Mouse (Mus musculus): Measurements from ENCODE around the gene Rnase11. TPM values are rescaled to one million over a fixed set of nuclear protein-coding genes. Genes with fewer than 3 reads are reported as not detected.

The Rnase11 gene
- total RNA-seq, 2 experiments from 2014 or later: not detected

DNA sequence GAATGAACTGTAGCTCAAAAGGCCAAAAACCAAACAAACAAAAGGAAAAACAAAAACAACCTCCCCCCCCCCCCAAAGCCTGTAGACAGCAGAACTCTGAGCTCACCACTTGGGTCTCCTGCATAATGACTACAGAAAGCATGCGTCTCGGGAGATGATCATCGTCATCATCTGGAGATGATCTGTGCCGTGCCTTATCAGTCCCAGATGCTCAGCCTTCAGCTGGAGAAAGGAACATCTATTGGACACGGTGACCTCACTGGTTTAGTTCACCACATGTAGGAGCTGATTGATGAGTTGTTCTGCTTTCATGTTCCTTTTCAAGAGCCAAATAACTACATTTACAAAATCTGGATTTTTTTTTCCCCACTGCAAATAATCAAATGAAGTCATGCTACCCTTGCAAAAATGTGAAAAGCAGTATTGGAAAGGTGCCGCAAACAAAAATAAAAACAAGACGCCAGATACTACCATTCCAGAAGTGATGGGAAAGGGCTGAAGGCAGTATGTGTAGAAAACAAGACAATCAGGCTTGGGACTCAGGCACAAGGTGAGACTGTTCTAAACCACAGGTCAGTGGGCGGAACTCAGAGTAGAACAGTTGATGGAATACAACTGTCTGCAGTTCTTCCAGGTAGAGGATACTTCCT lies 42.7 kb downstream of the Rnase11 start, which contains the start of gene Rnase10:
Gene Rnase10, plus strand, starts transcription at position 600 of the 650 bp plus-strand sequence.
- Histone ChIP-seq H3K27ac (peak within 1 kb of the TSS; percentile 60), H3K4me3 (no peak within 1 kb of the TSS)
- intact Hi-C loops (cut with DNase I): no loop called here
- TF ChIP-seq CTCF (IDR thresholded peaks at IDR 0.05): no peak
- DNase-seq (ENCODE audit: extremely low spot score in 1 of 2, low spot score in 2 of 2): no peak

Other genes starting within 250 kb of the Rnase11 start
- gene Ccnb1ip1, start 242.4 kb downstream of the Rnase11 start, total RNA-seq (2021): not detected
- 10 to 100 TPM; 25.8 to 27.1 TPM for gene Parp2, start 242.3 kb downstream of the Rnase11 start, total RNA-seq (2021)
- 1 to 10 TPM; 3.2 to 4.4 TPM for gene Tep1, start 179.6 kb downstream of the Rnase11 start, total RNA-seq (2021)
- gene Klhl33, start 152.7 kb downstream of the Rnase11 start, total RNA-seq (2021): 1 to 10 TPM; 4.8 to 6.4 TPM
- 10 to 100 TPM; 29.2 to 34.8 TPM for gene Osgep, start 125.3 kb downstream of the Rnase11 start, total RNA-seq (2021)
- 10 to 100 TPM; 54.9 to 58.8 TPM for gene Apex1, start 125.2 kb downstream of the Rnase11 start, total RNA-seq (2021)
- gene Pip4p1, start 119.3 kb downstream of the Rnase11 start, total RNA-seq (2021): 10 to 100 TPM; 95.6 to 98.2 TPM
- gene Pnp, start 119.1 kb downstream of the Rnase11 start, total RNA-seq (2021): 10 to 100 TPM; 11.7 to 13.3 TPM
- gene Gm49342, start 105.6 kb downstream of the Rnase11 start, total RNA-seq (2021): 1 to 10 TPM; 8.4 to 9.2 TPM
- gene Pnp2, start 94.2 kb downstream of the Rnase11 start, total RNA-seq (2021): under 1 TPM; 0.81 to 0.84 TPM
- gene Rnase10, start 42.4 kb downstream of the Rnase11 start, total RNA-seq (2021): not detected
- gene Rnase9, start 8.3 kb downstream of the Rnase11 start, total RNA-seq (2021): not detected
- gene Rnase12, start 7.5 kb upstream of the Rnase11 start, total RNA-seq (2021): not detected
- gene Olfr750, start 24.3 kb upstream of the Rnase11 start, total RNA-seq (2021): not detected
- 10 to 100 TPM; 14.6 to 15.4 TPM for gene Rnase4, start 40.9 kb upstream of the Rnase11 start, total RNA-seq (2021)
- gene Ang, start 41.0 kb upstream of the Rnase11 start, total RNA-seq (2021): 1 to 10 TPM; 3.0 to 3.9 TPM
- gene Eddm3b, start 64.3 kb upstream of the Rnase11 start, total RNA-seq (2021): not detected
- under 1 TPM in 1 of 2 experiments, not detected in 1; 0.35 TPM for gene Rnase6, start 73.7 kb upstream of the Rnase11 start, total RNA-seq (2021)
- under 1 TPM; 0.70 to 0.96 TPM for gene Rnase1, start 96.6 kb upstream of the Rnase11 start, total RNA-seq (2021)
- gene Rnase2b, start 112.1 kb upstream of the Rnase11 start, total RNA-seq (2021): not detected
- not detected for gene Ang2, start 149.0 kb upstream of the Rnase11 start, total RNA-seq (2021)
- not detected for gene Ear14, start 153.2 kb upstream of the Rnase11 start, total RNA-seq (2021)
- not detected for gene Rnase2a, start 205.9 kb upstream of the Rnase11 start, total RNA-seq (2021)

Measured in left cerebral cortex, adult 2 months (tissue).